Mouse (Mus musculus) hindbrain, embryonic 10.5 days (tissue): ENCODE measurements at regions not wholly inside any gene's neighbourhood (a gene's known extent, or its start where the extent isn't known, plus 50 kb on each side); places are given as distances from the start of the nearest gene placed in this dataset.

Experiments
- DNase-seq: peaks from one replicate; pipeline ENCODE4 v3.0.0-alpha.2; 2017; ENCODE audit warnings: low spot score
- H3K27ac ChIP-seq: fragments of 300-500 bp; sonication (generic); 2 replicates; pipeline ENCODE4 v1.5.1; 2016; ENCODE audit warnings: mild to moderate bottlenecking, moderate library complexity
- H3K27me3 ChIP-seq: fragments of 300-500 bp; sonication (generic); 2 replicates; pipeline ENCODE4 v1.6.1; 2016; ENCODE audit warnings: mild to moderate bottlenecking; ENCODE audit not compliant: poor library complexity, insufficient read depth, severe bottlenecking
- H3K36me3 ChIP-seq: fragments of 300-500 bp; sonication (generic); 2 replicates; pipeline ENCODE4 v1.6.1; 2016; ENCODE audit warnings: mild to moderate bottlenecking, moderate library complexity
- H3K4me1 ChIP-seq: fragments of 300-500 bp; sonication (generic); replicated peaks from 2 replicates; pipeline ENCODE4 v1.6.1; 2016; ENCODE audit warnings: mild to moderate bottlenecking
- H3K4me3 ChIP-seq: fragments of 300-500 bp; sonication (generic); 2 replicates; pipeline ENCODE4 v1.5.1; 2016; ENCODE audit warnings: mild to moderate bottlenecking, moderate library complexity
- H3K9me3 ChIP-seq: fragments of 300-500 bp; sonication (generic); 2 replicates; pipeline ENCODE4 v1.6.1; 2016; ENCODE audit warnings: mild to moderate bottlenecking, moderate library complexity
- WGBS: fragments of 180-500 bp; shearing (Covaris S2); methylation state at CpG from one replicate; pipeline ENCODE4 v1.1.7; 2016; 5-methylcytosine and 5-hydroxymethylcytosine counted together

DNA sequence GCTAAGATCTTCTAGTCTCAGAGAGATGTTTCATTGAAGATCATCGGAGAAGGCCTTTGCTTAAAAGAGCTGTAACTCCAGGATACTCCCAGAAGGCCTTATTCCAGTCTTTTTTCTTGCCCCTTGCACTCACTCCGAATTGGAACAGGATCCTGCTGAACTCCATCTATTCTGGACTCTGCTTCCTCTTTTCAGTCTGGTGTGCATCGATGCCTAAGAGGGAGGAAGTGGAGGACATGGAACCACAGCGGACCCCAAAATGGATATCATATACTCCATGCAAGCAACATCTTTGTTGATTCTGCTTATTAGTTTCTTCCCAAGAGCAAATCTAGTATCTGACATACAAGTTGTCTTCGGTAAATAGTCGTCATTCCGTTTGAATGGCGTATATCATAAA is 183.6 kb upstream of the Palmd start:
- Histone ChIP-seq H3K27me3 (no peaks in the 10 kb centered on the region), H3K4me3 (no peak overlapping the region), H3K36me3 (no peaks in the 10 kb centered on the region), H3K9me3 (no peaks in the 10 kb centered on the region), H3K27ac (no peak overlapping the region), H3K4me1 (no peaks in the 10 kb centered on the region)
- WGBS: 89% methylated on average over 8 of the region's 8 CpGs
- no peak for DNase-seq

DNA sequence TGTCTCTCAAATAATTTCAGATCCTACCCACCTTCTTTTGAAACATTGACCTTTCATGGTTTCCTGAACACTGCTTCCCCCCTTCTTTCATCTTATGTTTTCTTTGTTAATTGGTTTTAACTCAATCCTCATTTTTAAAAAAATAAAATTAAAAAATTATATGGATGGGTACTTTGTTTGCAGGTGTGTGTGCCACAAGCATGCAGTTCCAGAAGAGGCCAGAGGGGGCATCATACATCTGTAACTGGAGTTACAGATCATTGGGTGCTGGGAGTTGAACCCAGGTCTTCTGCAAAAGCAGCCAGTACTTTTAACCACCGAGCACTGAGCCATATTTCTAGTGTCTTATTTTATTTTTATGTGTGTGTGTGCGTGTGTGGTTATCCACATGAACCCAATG is 178.6 kb upstream of the Palmd start:
- DNase-seq: no peak
- Histone ChIP-seq H3K27me3 (no peaks in the 10 kb centered on the region), H3K36me3 (no peaks in the 10 kb centered on the region), H3K9me3 (no peaks in the 10 kb centered on the region), H3K27ac (no peak overlapping the region), H3K4me3 (no peak overlapping the region), H3K4me1 (no peaks in the 10 kb centered on the region)
- 90% methylated on average over 2 of the region's 2 CpGs for WGBS

DNA sequence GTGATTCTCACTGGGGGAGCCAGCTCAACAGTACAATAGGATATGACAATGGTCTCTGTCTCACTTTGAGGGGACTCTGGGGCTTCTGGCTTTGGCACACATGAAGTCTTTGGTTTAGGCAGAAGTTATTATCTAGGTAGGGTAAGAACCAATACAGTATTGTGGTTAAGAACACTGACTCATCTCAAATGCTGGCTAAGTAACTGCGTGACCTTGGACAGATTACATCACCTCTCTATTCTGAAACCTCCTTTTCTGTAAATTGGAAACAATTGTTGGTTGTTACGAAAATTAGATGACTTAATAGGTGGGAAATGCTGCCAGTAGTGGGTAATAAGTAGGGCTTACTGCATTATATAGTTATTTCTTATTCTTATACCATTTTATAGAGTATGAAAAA is 171.0 kb upstream of the Palmd start:
- WGBS: 81% methylated on average over 2 of the region's 2 CpGs
- no peak overlapping the region for H3K27ac ChIP-seq
- H3K4me1 ChIP-seq: no peaks in the 10 kb centered on the region
- DNase-seq: no peak
- no peak overlapping the region for H3K4me3 ChIP-seq
- H3K36me3 ChIP-seq: no peaks in the 10 kb centered on the region
- H3K27me3 ChIP-seq: no peaks in the 10 kb centered on the region
- no peaks in the 10 kb centered on the region for H3K9me3 ChIP-seq

DNA sequence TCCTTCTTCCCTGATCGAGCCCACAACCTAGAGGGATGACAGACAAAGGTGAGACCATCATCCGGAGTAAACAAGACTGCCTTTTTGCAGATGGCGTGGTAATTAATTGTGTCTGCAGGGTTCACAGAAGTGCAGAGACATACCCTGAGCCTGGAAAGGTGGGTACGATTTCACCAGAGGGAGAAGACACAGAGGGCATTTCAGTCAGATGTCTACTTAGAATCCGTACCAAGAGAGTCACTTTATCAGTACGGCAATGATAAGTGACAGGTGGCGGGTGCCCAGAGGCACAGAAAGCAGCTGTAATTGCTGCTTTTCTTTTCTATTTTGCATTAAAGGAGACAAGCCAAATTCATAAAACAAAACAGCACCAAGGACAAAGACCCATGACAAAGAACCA is 169.9 kb upstream of the Palmd start:
- no peaks in the 10 kb centered on the region for H3K4me1 ChIP-seq
- DNase-seq: no peak
- H3K9me3 ChIP-seq: no peaks in the 10 kb centered on the region
- H3K27ac ChIP-seq: no peak overlapping the region
- H3K36me3 ChIP-seq: no peaks in the 10 kb centered on the region
- whole genome bisulfite sequencing: 85% methylated on average over 7 of the region's 7 CpGs
- no peak overlapping the region for H3K4me3 ChIP-seq
- H3K27me3 ChIP-seq: no peaks in the 10 kb centered on the region

DNA sequence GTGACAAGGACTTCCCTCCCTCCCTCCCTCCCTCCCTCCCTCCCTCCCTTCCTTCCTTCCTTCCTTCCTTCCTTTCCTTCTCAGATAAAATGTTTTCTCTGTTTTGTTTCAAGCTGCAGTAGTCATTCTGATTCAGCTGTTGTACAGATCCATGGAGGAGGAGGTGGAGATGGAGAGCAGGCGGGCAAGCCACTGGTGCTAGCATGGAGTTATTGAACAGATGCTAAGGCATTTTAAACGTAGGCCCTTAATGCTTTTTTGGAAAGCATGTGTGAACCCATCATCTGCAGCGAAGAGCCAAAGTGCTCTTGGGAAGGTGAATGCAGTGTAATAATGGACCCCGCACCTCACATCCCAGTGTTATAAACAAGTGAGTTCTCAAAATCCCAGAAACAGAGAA is 164.1 kb upstream of the Palmd start:
- WGBS: 92% methylated on average over 4 of the region's 4 CpGs
- Histone ChIP-seq H3K36me3 (no peaks in the 10 kb centered on the region), H3K27ac (no peak overlapping the region), H3K27me3 (no peaks in the 10 kb centered on the region), H3K4me3 (no peak overlapping the region), H3K4me1 (no peaks in the 10 kb centered on the region), H3K9me3 (no peaks in the 10 kb centered on the region)
- no peak for DNase-seq

DNA sequence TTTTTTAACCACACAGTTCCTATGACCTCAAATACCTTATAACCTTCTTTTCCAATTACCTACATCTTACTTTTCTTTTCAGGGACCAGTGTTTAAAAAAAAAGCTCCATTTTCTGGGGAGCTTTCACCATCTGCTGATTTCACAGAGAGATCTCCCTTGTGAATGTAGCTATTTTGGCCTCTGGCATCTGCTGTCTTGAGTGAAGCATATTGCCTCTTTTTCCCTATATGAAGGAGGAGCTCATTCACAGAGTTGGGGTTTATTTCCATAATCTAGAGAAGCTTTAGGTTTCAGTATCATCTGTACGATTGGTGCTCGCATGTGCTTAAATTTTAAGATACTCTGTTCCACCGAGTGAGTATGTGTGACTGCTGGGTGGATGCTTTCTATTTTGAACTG is 153.4 kb upstream of the Palmd start:
- Histone ChIP-seq H3K4me3 (no peak overlapping the region), H3K4me1 (0 out of 2 replicates have a peak, but pooled peaks cover 4% of the 10 kb centered on the region), H3K9me3 (no peaks in the 10 kb centered on the region), H3K27me3 (no peaks in the 10 kb centered on the region), H3K36me3 (no peaks in the 10 kb centered on the region), H3K27ac (no peak overlapping the region)
- WGBS: 89% methylated on average over 3 of the region's 3 CpGs
- no peak for DNase-seq

DNA sequence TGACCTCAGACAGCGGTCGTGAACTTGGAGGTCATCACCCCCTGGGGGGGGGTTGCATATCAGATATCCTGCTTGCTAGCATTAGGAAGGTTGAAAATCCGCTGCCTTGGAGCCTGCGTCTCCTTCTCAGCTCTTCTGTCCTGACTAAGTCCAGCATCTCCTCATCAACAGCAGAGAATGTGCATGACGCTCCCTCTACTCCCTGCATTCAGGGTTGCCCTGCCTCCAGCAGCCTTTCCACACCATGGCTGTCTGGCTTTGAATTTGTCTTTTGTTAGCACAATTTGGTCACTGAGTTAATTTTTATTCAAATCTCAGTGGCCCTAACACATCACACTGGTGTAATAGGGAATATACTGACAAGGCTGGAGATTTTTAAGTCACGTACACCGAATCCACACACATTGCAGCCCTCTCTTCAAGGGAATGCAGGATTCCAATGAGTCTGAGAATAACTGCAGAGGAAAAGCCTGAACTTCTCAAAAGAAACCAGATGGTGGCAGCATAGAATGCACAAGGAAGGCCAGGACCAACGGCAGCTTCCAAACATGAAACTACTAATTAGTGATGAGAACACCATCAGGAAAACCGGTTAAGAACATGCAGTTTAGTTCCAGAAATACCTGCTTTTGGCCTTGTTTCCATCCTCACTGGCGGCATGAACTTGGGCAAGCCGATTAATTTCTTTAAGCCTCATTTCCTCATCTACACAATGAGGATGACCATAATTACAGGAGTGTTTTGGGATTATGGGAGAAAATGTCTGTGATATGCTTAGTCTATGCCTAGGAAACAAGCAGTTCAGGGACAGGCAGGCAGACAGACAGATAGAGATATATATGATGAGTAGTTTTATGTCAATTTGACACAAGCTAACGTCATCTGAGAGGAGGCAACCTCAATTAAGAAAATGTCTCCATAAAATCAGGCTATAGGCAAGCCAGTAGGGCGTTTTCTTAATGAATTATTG is 151.6 kb upstream of the Palmd start:
- Histone ChIP-seq H3K27ac (no peak overlapping the region), H3K4me3 (no peak overlapping the region), H3K9me3 (no peaks in the 10 kb centered on the region), H3K4me1 (0 out of 2 replicates have a peak, but pooled peaks cover 4% of the 10 kb centered on the region), H3K36me3 (no peaks in the 10 kb centered on the region), H3K27me3 (no peaks in the 10 kb centered on the region)
- WGBS: 65% methylated on average over 13 of the region's 13 CpGs
- DNase-seq: peak; percentile 19

DNA sequence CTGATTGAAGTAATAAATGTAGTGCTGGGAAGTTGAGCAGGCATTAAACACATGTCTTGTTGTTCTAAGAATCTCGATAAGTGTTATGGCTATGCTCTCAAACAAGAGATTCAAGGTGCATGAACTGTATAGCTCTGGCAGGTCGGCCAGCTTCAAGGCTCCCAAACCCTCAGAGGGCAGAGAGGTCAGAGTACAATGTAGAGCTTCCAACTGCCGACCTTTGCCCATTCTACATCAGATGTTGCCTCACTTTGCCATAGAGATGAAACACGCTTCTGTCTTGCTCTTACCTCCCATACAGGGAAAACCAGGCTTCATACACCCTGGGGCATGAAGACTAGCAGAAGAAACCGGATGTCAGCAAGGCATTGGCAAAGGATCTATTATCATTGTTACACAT is 150.8 kb upstream of the Palmd start:
- Histone ChIP-seq H3K4me3 (no peak overlapping the region), H3K4me1 (0 out of 2 replicates have a peak, but pooled peaks cover 4% of the 10 kb centered on the region), H3K27me3 (no peaks in the 10 kb centered on the region), H3K9me3 (no peaks in the 10 kb centered on the region), H3K27ac (no peak overlapping the region), H3K36me3 (no peaks in the 10 kb centered on the region)
- DNase-seq: no peak
- WGBS: 79% methylated on average over 5 of the region's 5 CpGs

DNA sequence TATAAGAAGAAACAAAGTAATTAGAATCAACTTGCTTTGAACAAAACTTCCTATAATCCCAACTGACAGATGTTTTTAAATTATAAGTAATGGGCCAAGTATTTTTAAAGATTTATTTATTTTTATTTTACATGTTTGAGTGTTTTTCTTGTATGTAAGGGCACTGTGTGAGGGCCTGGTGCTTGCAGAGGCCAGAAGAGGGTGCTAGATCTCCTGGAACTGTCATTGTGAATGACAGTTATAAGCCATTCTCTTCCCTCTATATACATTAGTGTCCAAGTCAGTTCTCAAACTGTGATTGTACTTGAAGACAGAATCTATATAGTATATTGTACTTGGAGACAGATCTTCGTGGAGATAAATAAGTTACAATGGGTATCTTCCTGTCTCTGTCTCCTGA is 149.1 kb upstream of the Palmd start:
- DNase-seq: no peak
- no peak overlapping the region for H3K27ac ChIP-seq
- no peaks in the 10 kb centered on the region for H3K9me3 ChIP-seq
- no peaks in the 10 kb centered on the region for H3K27me3 ChIP-seq
- whole genome bisulfite sequencing: 49% methylated on average over 1 of the region's 1 CpGs
- 0 out of 2 replicates have a peak, but pooled peaks cover 4% of the 10 kb centered on the region for H3K4me1 ChIP-seq
- H3K36me3 ChIP-seq: no peaks in the 10 kb centered on the region
- no peak overlapping the region for H3K4me3 ChIP-seq

DNA sequence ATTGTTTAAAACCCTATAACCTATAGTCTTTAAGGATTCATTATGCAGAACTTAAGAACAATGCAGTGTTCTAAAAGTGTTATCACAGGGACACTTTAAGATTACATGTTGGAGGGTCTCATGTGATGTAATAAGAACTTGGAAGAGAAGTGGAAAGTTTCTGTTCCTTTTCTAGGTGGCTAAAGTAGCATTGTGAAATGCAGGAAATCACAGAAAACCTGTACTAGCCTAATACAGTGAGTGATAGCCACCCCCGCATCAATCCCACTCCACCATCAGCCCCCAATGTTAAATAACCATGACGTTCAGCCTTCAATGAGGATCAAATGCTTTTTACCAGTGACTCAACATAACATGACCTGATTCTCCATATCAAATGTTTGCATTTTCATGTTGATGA is 147.4 kb upstream of the Palmd start:
- Histone ChIP-seq H3K27ac (no peak overlapping the region), H3K9me3 (no peaks in the 10 kb centered on the region), H3K27me3 (no peaks in the 10 kb centered on the region), H3K4me1 (0 out of 2 replicates have a peak, but pooled peaks cover 4% of the 10 kb centered on the region), H3K4me3 (no peak overlapping the region), H3K36me3 (no peaks in the 10 kb centered on the region)
- WGBS: 91% methylated on average over 2 of the region's 2 CpGs
- DNase-seq: no peak

DNA sequence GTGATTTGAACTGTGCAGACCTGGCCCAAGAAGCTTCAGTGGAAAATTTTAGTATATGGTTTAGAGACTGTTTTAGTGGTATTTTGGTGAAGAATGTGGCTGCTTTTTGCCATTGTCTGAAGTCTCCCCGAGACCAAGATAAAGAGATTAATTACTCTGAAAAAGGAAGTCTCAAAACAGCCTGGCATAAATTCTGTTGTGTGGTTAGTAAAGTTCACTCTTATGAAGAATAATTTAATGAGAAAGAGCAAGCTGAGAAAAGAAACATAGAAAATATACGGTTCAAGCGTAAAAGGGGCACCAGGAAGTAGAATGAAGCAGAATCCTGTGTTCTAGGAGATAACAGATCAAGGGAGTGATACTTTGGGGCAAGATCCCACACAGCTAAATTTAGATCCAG is 144.0 kb upstream of the Palmd start:
- Histone ChIP-seq H3K4me1 (no peaks in the 10 kb centered on the region), H3K36me3 (no peaks in the 10 kb centered on the region), H3K27ac (no peak overlapping the region), H3K4me3 (no peak overlapping the region), H3K27me3 (no peaks in the 10 kb centered on the region), H3K9me3 (no peaks in the 10 kb centered on the region)
- DNase-seq: no peak
- 93% methylated on average over 3 of the region's 3 CpGs for WGBS

DNA sequence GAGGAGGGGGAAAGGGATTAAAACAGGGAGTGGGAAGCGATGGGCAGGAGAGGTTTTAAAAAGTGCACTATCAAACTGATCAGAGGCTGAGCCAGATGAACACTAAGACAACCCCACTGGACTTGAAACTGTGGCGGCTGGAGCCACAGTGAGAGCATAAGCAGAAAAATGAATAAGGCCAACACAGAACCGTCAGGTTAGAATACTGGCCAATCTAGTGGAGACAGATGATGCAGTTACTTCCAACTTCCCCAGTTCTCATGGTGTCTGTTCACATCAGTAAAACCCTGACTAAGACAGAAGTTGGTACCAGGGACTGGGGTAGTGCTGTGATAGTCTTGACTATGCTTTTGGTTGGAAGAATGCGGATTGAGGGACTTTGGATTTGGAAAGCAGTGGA is 143.5 kb upstream of the Palmd start:
- Histone ChIP-seq H3K36me3 (no peaks in the 10 kb centered on the region), H3K27ac (no peak overlapping the region), H3K9me3 (no peaks in the 10 kb centered on the region), H3K4me3 (no peak overlapping the region), H3K4me1 (no peaks in the 10 kb centered on the region), H3K27me3 (no peaks in the 10 kb centered on the region)
- 91% methylated on average over 4 of the region's 4 CpGs for WGBS
- no peak for DNase-seq

DNA sequence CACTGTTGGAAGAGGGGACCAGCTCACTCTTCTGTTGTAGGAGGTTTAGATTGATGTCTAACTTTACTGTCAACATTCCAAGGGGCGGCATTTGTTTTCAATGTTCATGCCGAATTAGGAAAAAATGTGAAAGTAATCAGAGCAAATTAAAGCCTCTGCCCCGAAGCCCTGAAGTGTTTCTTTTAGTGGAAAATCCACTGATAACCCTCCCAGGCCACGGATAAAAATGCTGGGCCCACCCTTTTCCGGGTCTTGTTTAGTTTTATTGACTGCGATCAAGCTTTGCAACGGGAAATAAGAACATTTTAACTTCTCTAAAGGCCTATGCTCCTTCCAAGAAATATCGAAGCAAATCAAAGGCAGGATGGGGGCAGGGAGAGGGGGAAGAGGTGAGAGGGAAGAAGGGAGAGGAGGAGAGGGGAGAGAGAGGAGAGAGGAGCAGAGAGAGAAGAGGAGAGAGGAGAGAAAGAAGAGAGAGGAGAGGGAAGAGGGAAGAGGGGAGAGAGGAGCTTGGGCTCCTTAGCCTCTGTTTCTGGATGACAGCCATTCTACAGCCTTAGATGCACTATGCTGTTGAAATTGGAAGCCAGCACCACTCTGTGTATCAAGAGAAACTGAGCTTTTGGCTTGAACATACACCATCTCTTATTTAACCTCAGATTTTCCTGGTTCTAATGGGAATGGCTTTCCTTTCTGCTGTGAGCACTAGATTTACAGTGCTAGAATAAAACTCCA is 140.3 kb upstream of the Palmd start:
- Histone ChIP-seq H3K4me1 (no peaks in the 10 kb centered on the region), H3K36me3 (no peaks in the 10 kb centered on the region), H3K27me3 (no peaks in the 10 kb centered on the region), H3K4me3 (no peak overlapping the region), H3K9me3 (no peaks in the 10 kb centered on the region), H3K27ac (no peak overlapping the region)
- WGBS: 70% methylated on average over 8 of the region's 8 CpGs
- DNase-seq: no peak
